Mouse (Mus musculus): ENCODE results near the gene Olfr433.
"Not testable (repeated sequence)": the region's sequence is repeated elsewhere in the genome, so short reads cannot be mapped to it uniquely, and the experiment has no call there.

- TF ChIP-seq CTCF (IDR thresholded peaks at IDR 0.05; ENCODE audit: insufficient read depth, low read length); POLR2A (IDR thresholded peaks at IDR 0.05; ENCODE audit: borderline replicate concordance, extremely low read depth, low read depth, low read length): not testable (repeated sequence)
Measured at GRCm38 (mm10) chr1:174042091-174042884, 1.8 kb downstream of the Olfr433 start.
